Mouse (Mus musculus): ENCODE measurements around the gene Dapk1. TPM values are rescaled to one million over a fixed set of nuclear protein-coding genes. Genes with fewer than 3 reads are reported as not detected.

Dapk1 gene
- polyA plus RNA-seq, 1 experiment from 2014 or later, result 14.8 TPM

Other genes with a start within 250 kb of the Dapk1 start
- gene BC051665, start 184.4 kb downstream of the Dapk1 start, polyA plus RNA-seq (2014; fragmentation: Nextera tagmentation; extraction: Ambion mirVana), result not detected in 2 replicates
- gene Ctsll3, start 200.9 kb downstream of the Dapk1 start, polyA plus RNA-seq (2014; fragmentation: Nextera tagmentation; extraction: Ambion mirVana), result not detected in 2 replicates